Mouse (Mus musculus) cortical plate, adult 2 months (tissue): ENCODE data around the gene Setd5.

Experiments used
- CTCF ChIP-seq: fragments of 200-500 bp; IDR thresholded peaks from 2 replicates; pipeline ENCODE4 v1.5.1; 2011; ENCODE audit warnings: mild to moderate bottlenecking, control low read depth, low read length; ENCODE audit not compliant: insufficient read depth; ENCODE audit errors: extremely low read depth
- POLR2A ChIP-seq: fragments of 200-500 bp; IDR thresholded peaks from 2 replicates; pipeline ENCODE4 v1.6.1; 2011; ENCODE audit warnings: mild to moderate bottlenecking, low read length, control low read depth; ENCODE audit not compliant: insufficient read depth; ENCODE audit errors: extremely low read depth

GRCm38 (mm10) chr6:113175469-113175868 is 98.3 kb downstream of the Setd5 start:
- TF ChIP-seq CTCF = no peak
- no peak for TF ChIP-seq POLR2A
